Mouse (Mus musculus) heart, adult 9 months (tissue): ENCODE data around the gene Fbxl13.
"Not testable (repeated sequence)": the region's sequence is repeated elsewhere in the genome, so short reads cannot be mapped to it uniquely, and the experiment has no call there.

Source experiments
- DNase-seq, 2 experiments: peaks; one replicate each; pipeline ENCODE4 v3.0.0; 2022; ENCODE audit warnings: low spot score in 2 of 2

Gene Fbxl13

DNA sequence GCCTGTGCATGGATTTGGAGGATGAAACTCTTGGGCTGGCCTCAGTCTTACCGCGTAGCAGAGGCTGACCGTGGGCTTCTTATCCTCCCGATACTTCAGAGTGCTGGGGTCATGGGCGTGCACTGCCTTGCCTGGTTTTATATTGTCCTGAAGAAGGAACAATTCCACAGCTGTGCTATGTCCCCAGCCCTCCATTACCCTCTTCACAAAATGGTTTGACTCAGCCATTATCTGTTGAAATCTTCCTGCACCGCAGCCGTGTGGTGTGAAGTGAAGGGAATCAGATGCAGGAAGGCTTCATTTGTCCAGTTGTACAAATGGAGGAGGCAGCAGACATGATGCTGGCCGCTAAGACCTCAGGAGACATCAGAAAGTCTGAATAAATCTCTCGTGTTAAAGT, 11.5 kb upstream of the Fbxl13 start:
- DNase-seq = no peak

DNA sequence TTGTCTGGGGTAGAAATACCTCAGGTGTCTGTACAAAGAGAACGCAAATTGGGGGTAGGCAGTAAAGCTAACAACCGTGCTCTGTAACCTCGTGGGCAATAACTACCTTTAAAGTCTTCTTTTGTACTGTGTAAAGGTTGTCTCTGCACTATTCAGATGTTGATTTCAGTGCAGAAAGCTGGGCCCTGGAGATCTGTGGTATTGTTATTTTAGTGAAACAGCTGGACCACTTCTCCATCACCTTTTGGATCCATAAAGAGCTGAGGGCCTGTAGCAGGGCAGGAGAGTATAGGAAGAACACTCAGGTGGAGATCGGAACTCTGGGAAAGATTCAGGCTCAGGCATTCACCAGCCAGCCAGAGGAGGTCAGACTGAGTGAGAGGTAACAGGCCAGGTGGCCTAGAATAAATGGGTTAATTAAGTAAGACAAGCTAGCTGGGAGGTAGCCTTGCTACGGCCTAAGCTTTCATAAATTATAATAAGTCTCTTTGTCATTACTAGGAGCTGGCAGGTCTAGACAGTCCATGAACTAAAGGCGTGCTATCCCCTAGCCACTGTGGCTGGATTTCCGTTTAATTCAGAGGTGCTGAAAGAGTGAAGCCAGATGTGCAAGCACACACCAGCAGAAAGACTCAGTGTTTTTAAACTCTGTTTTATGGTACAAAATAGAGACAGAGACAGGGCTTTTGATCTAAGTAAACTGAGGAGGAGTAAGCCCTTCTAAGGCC, 6.6 kb upstream of the Fbxl13 start:
- no peak for DNase-seq

DNA sequence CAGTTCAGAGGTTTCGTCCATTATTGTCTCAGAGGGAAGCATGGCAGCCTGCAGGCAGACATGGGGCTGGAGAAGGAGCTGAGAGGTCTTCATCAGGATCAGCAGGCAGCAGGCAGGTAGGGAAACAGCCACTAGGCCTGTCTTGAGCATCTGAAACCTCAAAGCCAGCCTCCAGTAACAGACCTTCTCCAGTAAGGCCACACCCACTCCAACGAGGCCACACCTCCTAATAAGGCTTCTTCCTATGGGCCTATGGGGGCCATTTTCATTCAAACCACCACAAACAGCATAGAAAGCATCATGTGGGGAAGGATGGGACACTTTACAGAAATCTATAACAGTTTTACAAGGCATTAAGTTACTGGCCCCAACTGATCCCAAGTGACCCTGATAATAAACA, 5.3 kb upstream of the Fbxl13 start:
- no peak for DNase-seq

DNA sequence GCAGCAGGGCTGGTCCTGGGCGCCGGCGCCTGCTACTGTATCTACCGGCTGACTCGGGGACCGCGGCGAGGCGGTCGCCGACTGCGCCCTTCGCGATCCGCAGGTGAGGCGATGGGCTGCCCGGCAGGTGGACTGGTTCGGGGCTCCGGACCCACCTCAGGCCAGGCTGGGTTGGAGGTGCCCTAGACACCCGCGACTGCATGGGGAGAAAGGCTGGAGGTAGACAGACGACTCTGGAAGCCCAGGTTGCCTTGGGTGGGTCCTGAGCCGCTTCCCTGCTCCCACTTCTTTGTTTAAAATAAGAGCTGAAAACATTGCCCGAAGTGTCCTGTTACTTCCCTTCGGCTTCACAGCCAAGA, 678 bp upstream of the Fbxl13 start:
- DNase-seq = no peak

DNA sequence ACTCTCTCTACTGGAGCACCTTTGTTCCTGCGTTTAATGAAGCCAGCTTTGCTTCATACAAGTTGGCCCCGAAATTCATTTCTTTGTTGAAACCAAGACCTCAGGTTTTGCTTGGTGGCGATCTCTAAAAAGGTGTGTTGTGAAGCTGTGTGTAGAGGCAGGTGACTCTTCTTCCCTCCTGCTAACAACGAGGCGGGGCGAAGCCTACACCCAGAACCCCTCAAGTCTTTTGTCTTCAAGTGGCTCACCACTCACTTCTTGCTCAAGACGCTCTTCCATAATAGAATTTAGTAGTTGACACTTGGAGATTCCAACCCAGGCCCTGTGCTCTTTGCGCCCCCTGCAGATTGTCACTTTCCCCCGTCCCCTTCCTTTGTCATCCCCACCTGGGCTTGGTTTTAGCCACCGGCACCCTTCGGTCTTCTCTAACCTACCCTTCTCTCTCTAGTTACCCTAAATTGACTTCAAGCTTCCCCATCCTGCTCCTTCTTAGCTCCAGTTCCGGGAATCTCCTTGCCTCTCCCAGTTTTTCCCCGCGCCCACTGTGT, 469 bp downstream of the Fbxl13 start:
- no peak for DNase-seq

DNA sequence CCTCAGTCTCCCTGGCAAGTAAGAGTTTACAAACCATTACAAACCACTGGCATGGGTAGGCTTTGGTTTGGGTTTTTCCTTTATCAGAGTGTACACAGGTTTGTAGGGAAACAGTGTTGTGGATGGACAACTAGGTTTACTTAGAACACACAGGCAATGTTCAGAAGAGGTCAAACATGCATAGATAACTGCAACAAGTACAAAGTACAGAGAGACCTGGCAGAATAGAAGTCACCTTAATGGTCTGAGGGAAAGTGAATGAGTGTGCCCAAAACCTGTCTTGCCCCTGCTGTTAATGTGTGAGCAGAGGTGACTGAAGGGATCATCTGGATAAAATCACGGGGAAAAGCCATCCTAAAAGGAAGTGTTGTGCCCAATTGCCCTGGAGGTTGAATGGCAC, 1.8 kb downstream of the Fbxl13 start:
- no peak for DNase-seq

DNA sequence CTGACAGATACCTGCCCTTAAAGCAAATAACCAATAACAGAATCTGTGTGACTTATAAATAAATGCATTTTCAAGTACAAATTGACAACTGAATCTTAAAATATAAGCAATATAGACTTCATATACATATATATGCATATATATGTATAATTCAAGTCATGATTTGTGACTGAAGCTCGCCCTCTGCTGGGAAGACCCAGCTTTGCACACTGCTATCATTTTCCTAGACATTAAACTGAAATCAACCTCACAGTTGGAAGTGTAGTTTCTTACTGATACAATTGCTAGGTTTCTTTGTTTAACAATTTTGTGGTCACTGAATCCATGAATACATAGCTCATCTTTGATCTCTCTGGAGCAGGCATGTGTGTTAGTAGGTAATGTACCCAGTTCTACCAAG, 4.5 kb downstream of the Fbxl13 start:
- no peak for DNase-seq

- DNase-seq = no peak
Observed at GRCm38 (mm10) chr5:21625916-21626315, 19.5 kb downstream of the Fbxl13 start.

GRCm38 (mm10) chr5:21616450-21617009, 28.9 kb downstream of the Fbxl13 start:
- no peak for DNase-seq

DNA sequence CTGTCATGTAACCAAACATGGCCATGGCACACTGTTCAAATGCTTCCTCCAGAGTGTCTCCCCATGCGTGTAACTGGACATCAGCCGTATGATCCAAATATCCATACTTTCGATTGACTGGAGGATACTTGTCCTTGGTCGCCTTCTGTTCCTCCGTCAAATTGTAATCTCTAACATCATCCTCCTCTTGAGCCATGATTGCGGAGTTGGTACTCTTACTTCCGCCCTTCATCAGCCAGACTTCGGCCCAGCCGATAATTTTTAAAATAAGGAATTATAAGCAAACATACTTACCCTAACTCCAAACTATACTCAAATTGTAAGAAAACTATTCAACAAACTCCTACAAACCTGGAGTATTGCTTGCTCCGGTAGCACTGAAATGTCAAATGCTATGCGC, 31.1 kb downstream of the Fbxl13 start:
- not testable (repeated sequence) for DNase-seq

- no peak for DNase-seq
Observed at GRCm38 (mm10) chr5:21610996-21611395, 34.4 kb downstream of the Fbxl13 start.

DNA sequence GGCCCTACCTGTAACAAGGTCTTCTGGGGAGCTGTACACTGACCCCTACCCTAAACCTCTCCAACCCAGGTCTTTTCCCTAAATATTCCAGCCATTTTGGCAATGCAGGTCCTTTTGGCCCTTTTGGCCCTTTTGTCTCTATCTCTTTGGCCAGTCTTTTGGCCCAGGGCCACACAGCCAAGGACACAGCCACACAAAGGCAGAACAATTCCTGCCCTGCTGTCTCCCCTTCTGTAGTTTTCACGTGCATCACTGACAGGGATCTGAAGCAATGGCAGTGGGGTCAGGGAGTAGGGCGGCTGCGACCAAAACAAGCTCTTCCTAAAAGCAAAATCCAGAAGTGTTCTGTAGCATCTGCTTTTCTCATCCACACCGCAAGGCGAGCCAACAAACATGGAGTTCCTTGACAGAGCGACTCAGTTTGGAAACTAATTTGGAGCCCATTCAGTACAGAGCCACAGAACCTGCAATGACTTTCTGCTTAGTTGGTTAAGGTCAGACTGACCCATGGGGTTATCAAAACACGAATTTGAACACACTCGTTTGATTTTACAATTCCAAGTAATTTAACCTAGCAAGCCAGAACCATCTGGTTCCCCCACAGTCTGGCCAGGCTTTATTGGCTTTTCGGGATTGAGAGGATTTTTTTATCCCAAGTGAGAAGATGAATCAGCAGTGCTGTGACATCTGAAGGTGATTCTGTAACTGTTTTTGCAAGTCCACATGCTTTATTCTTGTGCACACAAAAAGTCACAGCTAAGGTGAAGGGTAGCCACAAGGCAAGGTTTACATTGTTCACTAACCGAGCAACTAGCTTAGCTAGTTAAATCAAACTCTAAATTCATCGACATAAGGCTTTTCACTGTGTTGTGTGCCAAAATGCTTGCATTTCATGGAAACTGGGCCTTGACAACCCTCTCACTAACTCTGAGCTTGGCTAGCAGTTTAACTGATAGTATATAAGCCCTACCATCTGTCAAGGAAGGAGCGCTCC, 36.8 kb downstream of the Fbxl13 start:
- DNase-seq = no peak

GRCm38 (mm10) chr5:21605936-21606335, 39.5 kb downstream of the Fbxl13 start:
- no peak for DNase-seq

DNA sequence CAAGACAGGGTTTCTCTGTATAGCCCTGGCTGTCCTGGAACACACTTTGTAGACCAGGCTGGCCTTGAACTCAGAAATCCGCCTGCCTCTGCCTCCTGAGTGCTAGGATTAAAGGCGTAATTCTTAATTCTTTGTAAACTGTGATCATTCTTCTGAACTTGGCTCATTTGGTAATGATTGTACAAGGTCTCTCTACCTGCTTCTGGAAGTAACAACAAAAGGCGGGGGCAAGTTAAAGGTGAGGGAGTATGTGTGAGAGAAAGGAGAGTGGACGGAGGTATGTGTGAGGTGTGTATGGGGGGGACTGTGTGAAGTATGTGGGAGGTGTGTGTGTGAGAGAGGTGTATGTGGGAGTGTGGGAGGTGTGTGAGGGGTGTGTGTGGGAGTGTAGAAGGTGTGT, 45.5 kb downstream of the Fbxl13 start:
- no peak for DNase-seq

DNA sequence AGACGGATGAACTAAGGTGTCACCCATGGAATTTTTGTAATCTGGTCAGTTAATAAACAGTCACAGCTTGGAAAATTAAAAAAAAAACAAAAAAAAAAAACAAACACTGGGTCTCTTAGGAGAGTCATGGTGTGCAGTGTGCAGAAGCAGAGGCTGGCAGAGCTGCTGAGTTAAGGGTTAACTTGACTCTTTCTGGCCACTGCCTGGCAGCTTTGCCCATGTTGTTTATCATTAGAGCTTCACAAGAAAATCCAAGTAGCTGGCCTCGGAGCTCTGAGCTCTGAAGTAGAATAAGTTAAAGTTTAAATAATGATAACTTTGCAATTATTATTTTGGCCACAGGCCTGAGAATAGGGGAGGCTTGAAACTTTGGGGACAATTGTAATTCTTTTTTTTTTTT, 45.9 kb downstream of the Fbxl13 start:
- not testable (repeated sequence) for DNase-seq

DNA sequence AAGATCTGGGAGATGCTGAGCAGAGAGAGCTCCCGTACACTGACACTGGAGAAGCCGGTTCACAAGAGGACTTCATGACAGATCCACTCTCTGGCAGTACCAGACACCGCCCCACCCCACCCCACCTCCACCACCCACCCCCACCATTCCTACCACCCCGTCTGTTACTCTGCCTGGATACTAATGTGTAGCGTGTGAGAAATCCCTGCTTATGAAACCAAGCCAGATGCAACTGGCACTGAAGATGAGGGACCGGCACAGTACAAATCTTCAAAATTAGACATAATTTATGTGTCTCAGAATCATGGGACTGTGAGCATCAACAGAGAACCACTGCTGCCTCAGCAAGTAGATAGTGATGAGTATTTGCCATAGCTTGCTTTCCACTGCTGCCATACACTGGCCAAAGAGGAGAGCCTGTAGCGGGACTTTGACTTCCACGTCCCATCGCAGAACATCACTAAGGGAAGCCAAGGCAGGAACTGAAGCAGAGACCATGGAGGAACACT, 52.2 kb downstream of the Fbxl13 start:
- DNase-seq = no peak

GRCm38 (mm10) chr5:21592106-21592505, 53.3 kb downstream of the Fbxl13 start:
- no peak for DNase-seq

GRCm38 (mm10) chr5:21588220-21588619, 57.2 kb downstream of the Fbxl13 start:
- DNase-seq = no peak

GRCm38 (mm10) chr5:21587683-21588082, 57.8 kb downstream of the Fbxl13 start:
- DNase-seq = no peak

- DNase-seq = peak in 1 of 2 experiments; percentile 27
Observed at GRCm38 (mm10) chr5:21586763-21587162, 58.7 kb downstream of the Fbxl13 start.

GRCm38 (mm10) chr5:21578136-21578535, 67.3 kb downstream of the Fbxl13 start:
- no peak for DNase-seq

- DNase-seq = no peak
Observed at GRCm38 (mm10) chr5:21575210-21575550, 70.3 kb downstream of the Fbxl13 start.
